Comparison of ENCODE assay signal across 8 mouse cellular contexts in genomic region chr19:14596358-14596940, GRCm38 (mm10). TPM values are rescaled to one million over a fixed set of nuclear protein-coding genes. Genes with fewer than 3 reads are reported as not detected.
DNase-seq lines count a peak whose midpoint lies in the region; ATAC-seq and TF ChIP-seq lines count a peak whose summit lies in the region.

No protein-coding gene starts in this region.

- no peaks in the 10 kb centered on the region for H3K9me3 ChIP-seq in CH12.LX (replicated peaks; ENCODE audit: low read length)
- no peaks in the 10 kb centered on the region for H3K9me3 ChIP-seq in forebrain, embryonic 11.5 days (ENCODE audit: control insufficient read depth, low read length)
- no peaks in the 10 kb centered on the region for H3K9me3 ChIP-seq in limb, embryonic 15.5 days
- no peaks in the 10 kb centered on the region for H3K9me3 ChIP-seq in stomach, postnatal 0 days (ENCODE audit: control insufficient read depth, low read length)

- H3K4me2 ChIP-seq in CH12.LX (ENCODE audit: insufficient read depth, low read depth, poor library complexity, severe bottlenecking) = peak overlapping the region; percentile 88
- H3K4me2 ChIP-seq in forebrain, embryonic 11.5 days (ENCODE audit: low read depth, low read length, severe bottlenecking) = peak overlapping the region; percentile 54
- H3K4me2 ChIP-seq in limb, embryonic 15.5 days = peak overlapping the region; percentile 50
- peak overlapping the region; percentile 66 for H3K4me2 ChIP-seq in stomach, postnatal 0 days (replicated peaks; ENCODE audit: low read depth)

- in situ Hi-C loops in CH12.LX (cut with MboI; ENCODE audit: low pct_ligation_motif_present, low pct_unique_long_range_greater_than_20kb, low sequenced_read_pairs) = loop anchor here (25.0 kb wide), 1 partner anchor 609 kb away; no protein-coding TSS in a partner anchor

- ATAC-seq in forebrain, embryonic 11.5 days (replicated peaks; ENCODE audit: low FRiP score) = no peak
- no peak for ATAC-seq in limb, embryonic 15.5 days (ENCODE audit: insufficient number of reproducible peaks, low FRiP score, low TSS enrichment, low read depth)
- no peak for ATAC-seq in stomach, postnatal 0 days (ENCODE audit: low FRiP score, low TSS enrichment)

- TF ChIP-seq CTCF in CH12.LX (conservative IDR thresholded peaks at IDR 0.05 in 1 of 2, IDR thresholded peaks at IDR 0.05 in 1 of 2; ENCODE audit: low read depth in 2 of 2, low read length in 2 of 2) = no peak
- no peak for TF ChIP-seq CTCF in stomach, postnatal 0 days (IDR thresholded peaks at IDR 0.05; ENCODE audit: low read depth)

- DNase-seq in heart, adult 18-20 months = peak; percentile 18 to 27
- DNase-seq in heart, postnatal 36 days = no peak
- peak; percentile 44 for DNase-seq in CH12.LX (ENCODE audit: extremely low read depth)
- DNase-seq in forebrain, embryonic 11.5 days (ENCODE audit: low spot score) = no peak
- no peak for DNase-seq in stomach, postnatal 0 days (ENCODE audit: low spot score)
- DNase-seq in layer of hippocampus, adult 9-10 months (ENCODE audit: low spot score) = no peak
- DNase-seq in left cerebral cortex, postnatal 10 days (ENCODE audit: extremely low spot score in 1 of 2, low spot score in 2 of 2) = no peak

- H3K4me1 ChIP-seq in CH12.LX (ENCODE audit: control insufficient read depth in 1 of 2, insufficient read depth in 2 of 2) = peaks cover 2 to 33% of the 10 kb centered on the region in 2 experiments; a peak in 2 of 4 replicates
- peaks cover 13% of the 10 kb centered on the region for H3K4me1 ChIP-seq in forebrain, embryonic 11.5 days (replicated peaks; ENCODE audit: control insufficient read depth, insufficient read depth, low read length)
- H3K4me1 ChIP-seq in limb, embryonic 15.5 days = peaks cover 26% of the 10 kb centered on the region
- H3K4me1 ChIP-seq in stomach, postnatal 0 days (replicated peaks; ENCODE audit: control insufficient read depth, insufficient read depth) = 0 out of 2 replicates have a peak, but pooled peaks cover 3% of the 10 kb centered on the region

- intact Hi-C loops in heart, postnatal 36 days (cut with DNase I) = loop anchor here (5.0 to 10.0 kb wide), 3 partner anchors 89 to 372 kb away; no protein-coding TSS in a partner anchor
- intact Hi-C loops in left cerebral cortex, postnatal 10 days (cut with DNase I) = loop anchor here (5.0 to 10.0 kb wide), 4 partner anchors 358 to 1016 kb away; no protein-coding TSS in a partner anchor

- TF ChIP-seq EP300 in CH12.LX (IDR thresholded peaks at IDR 0.05; ENCODE audit: low read length) = no peak; the same call in 1 of the 2 replicates
- no peak for TF ChIP-seq EP300 in stomach, postnatal 0 days (optimal IDR thresholded peaks at IDR 0.05)

- H3K79me2 ChIP-seq in CH12.LX (replicated peaks; ENCODE audit: control insufficient read depth, extremely low read depth, insufficient read depth, poor library complexity, severe bottlenecking) = peaks cover 51% of the 10 kb centered on the region

- H3K27ac ChIP-seq in CH12.LX (ENCODE audit: insufficient read depth, low read depth) = peak overlapping the region; percentile 96
- peak overlapping the region; percentile 99 for H3K27ac ChIP-seq in forebrain, embryonic 11.5 days (ENCODE audit: low read depth, low read length)
- H3K27ac ChIP-seq in limb, embryonic 15.5 days = peak overlapping the region; percentile 99
- peak overlapping the region; percentile 94 for H3K27ac ChIP-seq in stomach, postnatal 0 days (replicated peaks)

- dilution Hi-C loops in CH12.LX (cut with MboI; ENCODE audit: extremely low pct_ligation_motif_present, extremely low pct_unique_long_range_greater_than_20kb, low sequenced_read_pairs) = no loop called here

- TF ChIP-seq POLR2A in CH12.LX (IDR thresholded peaks at IDR 0.05; ENCODE audit: low read depth, low read length) = no peak

- H3K9ac ChIP-seq in CH12.LX (ENCODE audit: insufficient read depth, low read depth) = peak overlapping the region; percentile 97
- H3K9ac ChIP-seq in forebrain, embryonic 11.5 days (ENCODE audit: low read length) = peak overlapping the region; percentile 87
- H3K9ac ChIP-seq in limb, embryonic 15.5 days = peak overlapping the region; percentile 75
- peak overlapping the region; percentile 90 for H3K9ac ChIP-seq in stomach, postnatal 0 days (ENCODE audit: low read length)

- H3K4me3 ChIP-seq in CH12.LX (replicated peaks in 1 of 3; ENCODE audit: low read depth in 2 of 3, low read length in 2 of 3, poor library complexity in 1 of 3) = peak overlapping the region; percentile 87 to 97 (median 92)
- H3K4me3 ChIP-seq in forebrain, embryonic 11.5 days (ENCODE audit: low read depth, low read length) = peak overlapping the region; percentile 89
- H3K4me3 ChIP-seq in limb, embryonic 15.5 days = peak overlapping the region; percentile 68
- peak overlapping the region; percentile 88 for H3K4me3 ChIP-seq in stomach, postnatal 0 days (ENCODE audit: low read depth, low read length)

- WGBS in forebrain, embryonic 11.5 days = 0% methylated on average over 12 of the region's 12 CpGs
- 2% methylated on average over 12 of the region's 12 CpGs for WGBS in limb, embryonic 15.5 days
- WGBS in stomach, postnatal 0 days = under 1% methylated on average over 12 of the region's 12 CpGs

- H3K27me3 ChIP-seq in CH12.LX (replicated peaks) = peaks cover 5% of the 10 kb centered on the region
- no peaks in the 10 kb centered on the region for H3K27me3 ChIP-seq in forebrain, embryonic 11.5 days (ENCODE audit: control insufficient read depth, insufficient read depth, low read length)
- H3K27me3 ChIP-seq in limb, embryonic 15.5 days = no peaks in the 10 kb centered on the region
- H3K27me3 ChIP-seq in stomach, postnatal 0 days (ENCODE audit: control insufficient read depth, insufficient read depth, low read length) = no peaks in the 10 kb centered on the region

- peaks cover 11 to 20% of the 10 kb centered on the region in 2 experiments for H3K36me3 ChIP-seq in CH12.LX (replicated peaks in 1 of 2; ENCODE audit: control insufficient read depth in 1 of 2, insufficient read depth in 1 of 2, low read length in 1 of 2)
- H3K36me3 ChIP-seq in forebrain, embryonic 11.5 days (ENCODE audit: control insufficient read depth, insufficient read depth, low read length) = no peaks in the 10 kb centered on the region
- 0 out of 2 replicates have a peak, but pooled peaks cover 4% of the 10 kb centered on the region for H3K36me3 ChIP-seq in limb, embryonic 15.5 days
- H3K36me3 ChIP-seq in stomach, postnatal 0 days (ENCODE audit: control insufficient read depth, insufficient read depth, low read length) = no peaks in the 10 kb centered on the region

- TF ChIP-seq RAD21 in CH12.LX (IDR thresholded peaks at IDR 0.05; ENCODE audit: low read depth, low read length) = no peak

TF ChIP-seq in CH12.LX, 34 proteins besides CTCF, POLR2A, EP300 and RAD21:
- TF ChIP-seq MAFK (IDR thresholded peaks at IDR 0.05; ENCODE audit: insufficient replicate concordance, low read length) = 0 out of 2 replicates have a peak, but pooled peaks have one; percentile 15
- no peak for TF ChIP-seq NELFE (IDR thresholded peaks at IDR 0.05; ENCODE audit: low read depth, low read length)
- no peak for TF ChIP-seq PAX5 (IDR thresholded peaks at IDR 0.05; ENCODE audit: low read length)
- 0 out of 2 replicates have a peak, but pooled peaks have one; percentile 60 for TF ChIP-seq MAZ (IDR thresholded peaks at IDR 0.05; ENCODE audit: low read depth, low read length)
- no peak for TF ChIP-seq JUND (conservative IDR thresholded peaks at IDR 0.05; ENCODE audit: low read depth, low read length)
- TF ChIP-seq CHD1 (IDR thresholded peaks at IDR 0.05; ENCODE audit: low read depth, low read length) = peak; percentile 75
- peak; percentile 35; the same call in 1 of the 2 replicates for TF ChIP-seq CHD2 (IDR thresholded peaks at IDR 0.05; ENCODE audit: low read length)
- no peak for TF ChIP-seq UBTF (IDR thresholded peaks at IDR 0.05; ENCODE audit: low read depth, low read length)
- TF ChIP-seq GABPA (IDR thresholded peaks at IDR 0.05; ENCODE audit: insufficient replicate concordance, low read depth, low read length) = no peak
- peak; percentile 13; the same call in 1 of the 2 replicates for TF ChIP-seq TCF12 (IDR thresholded peaks at IDR 0.05; ENCODE audit: low read depth, low read length)
- peak; percentile 14; the same call in 1 of the 2 replicates for TF ChIP-seq MXI1 (IDR thresholded peaks at IDR 0.05; ENCODE audit: low read depth, low read length)

RNA-seq across cellular contexts. Expression of gene Tle4, which starts 1.4 kb away (rescaled TPM):
- 1 to 10 TPM; 8.7 to 9.2 TPM for total RNA-seq in heart, adult 18-20 months (2021)
- total RNA-seq in heart, postnatal 36 days (2021) = 10 to 100 TPM in 1 of 2 experiments, 1 to 10 TPM in 1; 8.8 to 10.5 TPM
- total RNA-seq in CH12.LX (2012; rRNA removed) (18.9 and 19.8 TPM in 2 replicates), CH12.LX (2014; rRNA removed) (23.4 and 23.9 TPM in 2 replicates)
- polyA plus RNA-seq in CH12.LX (2012; ENCODE audit: insufficient read length, low read depth) = 23.8 and 27.7 TPM in 2 replicates
- polyA plus RNA-seq in forebrain, embryonic 11.5 days (2014; fragmentation: Nextera tagmentation; extraction: Ambion mirVana) = 44.7 and 46.4 TPM in 2 replicates
- 12.4 and 14.6 TPM in 2 replicates for polyA plus RNA-seq in limb, embryonic 15.5 days (2015; fragmentation: Nextera tagmentation; extraction: Ambion mirVana)
- 5.1 and 5.7 TPM in 2 replicates for polyA plus RNA-seq in stomach, postnatal 0 days (2015; fragmentation: Nextera tagmentation; extraction: Ambion mirVana)
- total RNA-seq in left cerebral cortex, postnatal 10 days (2021) = 10 to 100 TPM; 40.6 to 46.4 TPM

Comparison
In these comparisons a context has a peak if more than half of its experiments do, and no peak if none do; other contexts are left out.
1. DNase-seq: peak in heart, adult 18-20 months (2 of 2) and CH12.LX (single experiment); none in heart, postnatal 36 days (0 of 2), forebrain, embryonic 11.5 days (single experiment), stomach, postnatal 0 days (single experiment), layer of hippocampus, adult 9-10 months (single experiment) and left cerebral cortex, postnatal 10 days (0 of 2).
2. Peak in every context shown above with its lines, with median percentiles within 50 percentile points of each other: H3K27ac ChIP-seq, H3K4me2 ChIP-seq, H3K4me3 ChIP-seq and H3K9ac ChIP-seq.